ENCODE assay signal across 16 mouse cellular contexts in genomic region chr8:11111987-11112386, GRCm38 (mm10).
A peak's percentile ranks its signal among the peaks of the same experiment; 100 is the strongest.
DNase-seq lines count a peak whose midpoint lies in the region; ATAC-seq lines count a peak whose summit lies in the region.
"Had no signal": no experiment of that assay in that cellular context is flagged by ENCODE, and none has a peak within 500 bp of the region (broad histone marks: within the 10 kb centered on the region; RNA-seq: fewer than 3 reads in every experiment).

No protein-coding gene starts in this region.

- no peak for ATAC-seq in CD4-positive, CD25-positive, alpha-beta regulatory T cell, adult 4 months
- ATAC-seq in monocyte, adult 5-6 weeks (replicated peaks; ENCODE audit: insufficient number of reproducible peaks, low FRiP score, low TSS enrichment, poor library complexity, severe bottlenecking): no peak
- ATAC-seq: forebrain, embryonic 13.5 days had no signal

- DNase-seq in CD4-positive, CD25-positive, alpha-beta regulatory T cell, adult 2 months (ENCODE audit: low read depth, low spot score): peak; percentile 20
- DNase-seq in kidney, postnatal 4 days: peak; percentile 12 to 20
- no peak for DNase-seq in kidney, adult 8-10 months
- DNase-seq in A20 (ENCODE audit: low read depth, low spot score): peak; percentile 79
- peak; percentile 45 for DNase-seq in adrenal gland, postnatal 25 days
- DNase-seq in thymus, postnatal 14 days: no peak
- DNase-seq: cerebellum, adult 9-10 months; gastrocnemius, postnatal 14 days; heart, adult 2 months; heart, postnatal 36 days; lung, adult 2 months; midbrain, embryonic 14.5 days; thymus, adult 2 months had no signal

Comparison
In these comparisons a context has a peak if more than half of its experiments do, and no peak if none do; other contexts are left out.
1. DNase-seq: peak in CD4-positive, CD25-positive, alpha-beta regulatory T cell, adult 2 months (single experiment), kidney, postnatal 4 days (2 of 2), A20 (single experiment) and adrenal gland, postnatal 25 days (single experiment); none in kidney, adult 8-10 months (0 of 2) and thymus, postnatal 14 days (single experiment).